Mouse (Mus musculus) lung, adult 2 months (tissue): ENCODE measurements around the gene Kcnh7.

Experiments
- CTCF ChIP-seq: fragments of 200-500 bp; IDR thresholded peaks from 2 replicates; pipeline ENCODE4 v1.5.1; 2011; ENCODE audit warnings: mild to moderate bottlenecking, low read length, control low read depth; ENCODE audit not compliant: insufficient read depth
- POLR2A ChIP-seq: fragments of 200-500 bp; IDR thresholded peaks from 2 replicates; pipeline ENCODE4 v1.6.1; 2011; ENCODE audit warnings: low read depth, mild to moderate bottlenecking, control low read depth, low read length, borderline replicate concordance; ENCODE audit errors: extremely low read depth

DNA sequence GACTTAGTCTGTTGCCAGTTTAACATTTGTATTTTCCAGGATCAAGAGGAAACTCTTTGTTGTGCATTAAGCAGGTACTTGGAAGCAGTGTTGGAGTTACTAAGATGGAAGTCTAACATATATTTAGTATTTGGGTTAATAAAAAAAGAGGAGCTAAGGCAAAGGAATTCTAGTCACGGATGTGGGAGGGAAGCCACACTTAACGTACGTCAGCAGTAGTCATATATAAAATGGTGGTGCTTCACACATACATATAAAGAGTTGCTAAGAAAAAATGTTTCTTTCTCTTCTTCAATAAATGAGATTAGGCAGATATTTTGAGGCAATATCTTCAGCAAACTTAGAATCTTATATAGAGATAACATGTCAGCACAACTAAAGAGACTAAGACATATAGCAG is 144.4 kb downstream of the Kcnh7 start:
- TF ChIP-seq CTCF (no peak), POLR2A (no peak)
